Mouse (Mus musculus): ENCODE data around the gene Smoc2.
A peak's percentile ranks its signal among the peaks of the same experiment; 100 is the strongest.

The Smoc2 gene

DNA sequence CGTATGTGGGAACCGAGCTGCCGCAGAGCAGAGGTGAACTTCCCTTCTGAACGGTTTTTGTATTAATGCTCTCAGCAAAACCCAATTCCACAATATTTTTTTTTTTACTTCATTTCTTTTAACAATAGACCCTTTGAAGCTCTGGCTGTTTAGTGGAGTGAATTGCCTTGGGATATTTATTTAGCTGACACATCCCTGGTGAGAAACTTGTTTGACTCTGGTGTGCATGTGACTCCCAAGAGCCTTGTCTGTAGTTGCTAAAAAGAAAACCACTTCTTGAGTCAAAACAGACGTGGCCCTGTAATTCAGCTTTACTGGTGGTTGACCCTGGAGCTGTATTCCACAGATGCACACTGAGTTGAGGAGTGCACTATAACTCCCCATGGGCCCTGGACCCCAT is 135.2 kb downstream of the Smoc2 start:
- DNase-seq (ENCODE audit: low spot score) = no peak

DNA sequence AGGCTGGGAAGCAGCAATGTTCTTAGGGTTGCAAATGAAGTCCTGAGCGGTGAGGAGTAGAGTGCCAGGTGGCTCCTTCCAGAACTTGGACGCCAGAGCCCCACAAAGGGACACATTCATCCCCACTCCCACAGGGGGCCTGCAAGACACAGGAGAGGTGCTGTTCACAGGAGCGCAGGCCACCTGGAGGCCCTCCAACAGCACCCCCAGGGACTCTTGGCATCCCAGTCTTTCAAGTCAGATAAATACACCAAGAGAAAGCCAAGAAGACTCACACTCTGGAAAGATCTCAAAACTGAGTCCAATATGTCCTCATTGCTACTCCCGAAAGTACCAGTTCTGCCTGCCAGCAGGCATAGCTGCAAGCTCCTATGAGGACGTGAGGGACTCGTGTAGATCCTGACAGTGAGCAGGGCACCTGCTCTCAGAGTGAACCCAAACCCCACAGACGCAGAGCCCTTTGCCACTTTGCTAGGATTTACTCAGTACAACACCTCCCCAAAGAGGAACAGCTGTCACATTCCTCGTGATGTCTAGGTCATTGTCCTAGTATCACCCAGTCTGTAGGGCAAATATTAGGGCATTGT is 141.2 kb downstream of the Smoc2 start:
- peak; percentile 63 for DNase-seq (ENCODE audit: low spot score)

DNA sequence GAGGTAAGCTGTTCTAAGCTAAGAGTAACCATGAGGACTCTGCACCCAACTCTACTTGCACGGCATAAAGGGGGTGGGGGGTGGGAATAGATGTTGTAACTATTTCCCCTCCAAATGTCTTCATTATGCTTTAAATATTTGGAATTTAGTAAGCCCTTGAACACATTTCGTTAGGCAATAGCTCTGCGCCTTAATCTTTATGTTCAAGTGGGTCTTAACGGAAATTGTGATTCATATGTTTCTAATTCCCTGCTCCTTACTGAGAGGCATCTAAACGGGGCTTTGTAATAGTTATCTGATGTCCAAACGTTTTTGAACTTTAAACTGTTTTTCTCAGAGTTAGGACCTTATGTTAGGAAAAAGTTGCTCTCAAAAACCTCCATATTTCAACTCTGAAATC is 147.2 kb downstream of the Smoc2 start:
- DNase-seq (ENCODE audit: low spot score) = no peak

DNA sequence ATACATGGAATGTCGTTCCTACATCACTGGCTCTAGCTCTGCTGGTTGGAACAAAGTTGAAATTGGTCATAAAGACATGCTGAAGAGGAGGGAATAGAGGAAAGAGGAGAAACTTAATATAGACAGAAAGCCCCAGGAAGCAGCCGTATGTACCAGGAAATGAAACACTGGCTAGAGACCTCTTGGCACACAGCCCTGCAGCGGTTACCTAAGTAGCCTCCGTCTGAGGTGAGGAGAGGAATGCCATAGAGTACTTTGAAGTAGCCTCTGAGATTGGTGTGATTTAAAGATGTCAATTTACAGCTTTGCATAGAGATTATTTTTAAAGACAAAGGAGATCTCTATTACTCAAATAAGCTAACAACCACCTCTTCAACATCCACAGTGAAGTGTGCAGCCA is 155.4 kb downstream of the Smoc2 start:
- no peak for DNase-seq (ENCODE audit: low spot score)

DNA sequence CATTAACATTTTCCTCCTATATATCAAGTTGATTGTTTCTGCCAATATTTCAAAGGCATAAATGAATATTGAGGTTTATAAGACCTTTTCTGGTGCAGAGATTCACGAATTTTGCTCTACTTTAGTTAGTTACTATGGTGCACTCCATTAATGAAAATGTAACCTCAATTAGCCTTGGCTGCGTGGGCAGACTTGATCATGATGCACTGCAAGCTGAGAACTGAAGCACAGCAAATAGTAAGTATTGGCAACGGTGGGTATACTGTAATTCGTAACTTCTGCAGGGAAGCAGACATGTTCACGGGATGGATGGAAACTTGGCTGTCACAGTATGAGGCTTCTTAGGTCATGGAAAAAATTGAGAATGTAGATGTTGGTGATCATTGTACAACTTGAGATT is 166.3 kb downstream of the Smoc2 start:
- DNase-seq (ENCODE audit: low spot score) = no peak

DNA sequence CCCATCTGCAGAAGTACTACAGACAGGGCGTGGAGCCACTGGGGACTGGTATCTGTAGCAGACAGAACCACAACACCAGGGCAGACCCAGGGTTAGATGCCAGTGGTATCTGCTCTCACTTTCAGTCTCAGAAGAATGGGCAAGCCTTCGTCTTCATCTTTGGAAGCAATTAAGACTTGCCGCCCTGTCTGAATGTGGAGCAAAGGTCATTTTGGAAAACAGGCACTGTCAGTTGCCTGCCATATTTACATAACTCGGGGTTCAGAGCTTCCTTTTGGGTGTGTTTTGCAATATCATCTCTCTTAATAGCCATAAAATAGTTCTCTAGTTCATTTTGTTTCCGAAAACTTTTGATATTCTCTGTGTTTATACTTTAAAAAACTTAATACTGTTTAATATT is 168.0 kb downstream of the Smoc2 start:
- no peak for DNase-seq (ENCODE audit: low spot score)

All from testis, postnatal 10 days (tissue).